Mouse (Mus musculus) stomach, postnatal 0 days (tissue): ENCODE results near the gene Nfkb2.

Source experiments
- CTCF ChIP-seq: IDR thresholded peaks from 2 replicates; pipeline ENCODE4 v1.5.1; 2016; ENCODE audit warnings: antibody characterized with exemption, low read depth, mild to moderate bottlenecking, moderate library complexity
- EP300 ChIP-seq: optimal IDR thresholded peaks from 2 replicates; pipeline ENCODE3; 2016; ENCODE audit warnings: antibody characterized with exemption

- no peak for TF ChIP-seq CTCF
- no peak for TF ChIP-seq EP300
These were observed 5.7 kb downstream of the Nfkb2 start for GRCm38 (mm10) chr19:46309651-46310305.
